Mouse (Mus musculus) testis, adult 2 months (tissue): ENCODE measurements around the gene Gm28308.

Source experiments
- CTCF ChIP-seq: fragments of 200-500 bp; IDR thresholded peaks from 2 replicates; pipeline ENCODE4 v1.5.1; 2012; ENCODE audit warnings: low read depth, mild to moderate bottlenecking, inconsistent platforms, low read length, moderate library complexity; ENCODE audit not compliant: control insufficient read depth, insufficient read depth, insufficient replicate concordance
- POLR2A ChIP-seq: fragments of 200-500 bp; IDR thresholded peaks from 2 replicates; pipeline ENCODE4 v1.6.1; 2012; ENCODE audit warnings: low read depth, mild to moderate bottlenecking, inconsistent platforms, low read length, moderate library complexity; ENCODE audit not compliant: control insufficient read depth

DNA sequence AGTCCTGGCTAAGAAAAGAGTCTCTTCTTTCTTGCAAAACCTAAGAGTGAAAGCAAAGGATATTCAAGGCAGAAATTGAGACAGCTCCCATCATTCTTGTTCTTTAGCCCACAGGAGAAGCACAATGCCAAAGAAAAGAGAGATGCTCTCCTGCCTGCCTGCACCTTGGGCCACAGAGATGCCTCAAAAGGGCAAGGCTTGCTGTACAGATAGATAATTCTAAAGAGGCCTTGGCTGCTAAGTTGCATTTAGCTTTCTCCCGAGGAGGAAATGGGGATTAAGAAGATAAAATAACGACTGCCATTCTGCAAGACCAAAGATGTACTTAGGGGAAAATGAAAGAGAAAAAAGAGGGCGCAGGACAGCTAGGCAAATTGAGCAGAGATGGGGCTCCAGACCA lies 33.8 kb upstream of the Gm28308 start:
- TF ChIP-seq CTCF, result no peak
- no peak for TF ChIP-seq POLR2A
